Mouse (Mus musculus): ENCODE data around the gene Glrb. TPM values are rescaled to one million over a fixed set of nuclear protein-coding genes. Genes with fewer than 3 reads are reported as not detected.

Gene Glrb
- total RNA-seq (2014; rRNA removed), result 79.4 and 99.6 TPM in 2 replicates
- 51.1 and 56.9 TPM in 2 replicates for polyA plus RNA-seq (2015; fragmentation: Nextera tagmentation; extraction: Ambion mirVana)

GRCm38 (mm10) chr3:80913111-80913778 is at the start of gene Glrb:
Glrb (minus strand) TSS chr3:80913660.
- Histone ChIP-seq H3K36me3 (ENCODE audit: insufficient read depth) (peaks cover under 1% of the 10 kb centered on the region; the same call in 1 of the 2 replicates), H3K4me3 (ENCODE audit: low read depth, low read length) (peak within 1 kb of the TSS; percentile 81), H3K27ac (ENCODE audit: low read depth, low read length) (peak within 1 kb of the TSS; percentile 73), H3K4me1 (ENCODE audit: insufficient read depth) (0 out of 2 replicates have a peak, but pooled peaks cover 4% of the 10 kb centered on the region), H3K9me3 (ENCODE audit: low read length) (no peaks in the 10 kb centered on the region), H3K27me3 (ENCODE audit: insufficient read depth, low read length) (no peaks in the 10 kb centered on the region), H3K4me2 (ENCODE audit: low read depth) (peak within 1 kb of the TSS; percentile 87), H3K9ac (peak within 1 kb of the TSS; percentile 97)
- DNase-seq (peak; percentile 69), ATAC-seq (peak; percentile 95)
- TF ChIP-seq CTCF (IDR thresholded peaks at IDR 0.05; ENCODE audit: low read depth), result no peak
- WGBS, result under 1% methylated on average over 74 of the region's 76 CpGs

- Histone ChIP-seq H3K4me1 (ENCODE audit: insufficient read depth) (no peaks in the 10 kb centered on the region), H3K27me3 (ENCODE audit: insufficient read depth, low read length) (no peaks in the 10 kb centered on the region), H3K9me3 (ENCODE audit: low read length) (no peaks in the 10 kb centered on the region), H3K27ac (ENCODE audit: low read depth, low read length) (no peak overlapping the region), H3K4me3 (ENCODE audit: low read depth, low read length) (no peak overlapping the region), H3K36me3 (ENCODE audit: insufficient read depth) (no peaks in the 10 kb centered on the region), H3K4me2 (ENCODE audit: low read depth) (no peak overlapping the region), H3K9ac (no peak overlapping the region)
- no peak for ATAC-seq
- no peak for DNase-seq
- no peak for TF ChIP-seq CTCF (IDR thresholded peaks at IDR 0.05; ENCODE audit: low read depth)
Measured at GRCm38 (mm10) chr3:80959965-80960364, 46.5 kb upstream of the Glrb start.

- Histone ChIP-seq H3K36me3 (ENCODE audit: insufficient read depth) (no peaks in the 10 kb centered on the region), H3K27ac (ENCODE audit: low read depth, low read length) (no peak overlapping the region), H3K4me1 (ENCODE audit: insufficient read depth) (no peaks in the 10 kb centered on the region), H3K27me3 (ENCODE audit: insufficient read depth, low read length) (no peaks in the 10 kb centered on the region), H3K9me3 (ENCODE audit: low read length) (no peaks in the 10 kb centered on the region), H3K4me2 (ENCODE audit: low read depth) (no peak overlapping the region), H3K4me3 (ENCODE audit: low read depth, low read length) (no peak overlapping the region), H3K9ac (no peak overlapping the region)
- WGBS, result 43% methylated on average over 1 of the region's 1 CpGs
- ATAC-seq (peak; percentile 64), DNase-seq (peak; percentile 70)
- peak; percentile 80 for TF ChIP-seq CTCF (IDR thresholded peaks at IDR 0.05; ENCODE audit: low read depth)
Measured at GRCm38 (mm10) chr3:80958591-80958990, 45.1 kb upstream of the Glrb start.

GRCm38 (mm10) chr3:80913779-80914284 is 372 bp upstream of the Glrb start:
- TF ChIP-seq CTCF (IDR thresholded peaks at IDR 0.05; ENCODE audit: low read depth), result no peak
- Histone ChIP-seq H3K9me3 (ENCODE audit: low read length) (no peaks in the 10 kb centered on the region), H3K27me3 (ENCODE audit: insufficient read depth, low read length) (no peaks in the 10 kb centered on the region), H3K4me2 (ENCODE audit: low read depth) (peak overlapping the region; percentile 87), H3K27ac (ENCODE audit: low read depth, low read length) (peak overlapping the region; percentile 73; the same call in 1 of the 2 replicates), H3K4me3 (ENCODE audit: low read depth, low read length) (peak overlapping the region; percentile 81), H3K4me1 (ENCODE audit: insufficient read depth) (0 out of 2 replicates have a peak, but pooled peaks cover 4% of the 10 kb centered on the region), H3K9ac (peak overlapping the region; percentile 97), H3K36me3 (ENCODE audit: insufficient read depth) (no peaks in the 10 kb centered on the region)
- DNase-seq, result peak; percentile 59
- ATAC-seq, result peak; percentile 34; the same call in 1 of the 2 replicates
- 22% methylated on average over 6 of the region's 6 CpGs for WGBS

- H3K9me3 ChIP-seq (ENCODE audit: low read length), result no peaks in the 10 kb centered on the region
- H3K9ac ChIP-seq, result no peak overlapping the region
- no peaks in the 10 kb centered on the region for H3K4me1 ChIP-seq (ENCODE audit: insufficient read depth)
- no peak overlapping the region for H3K27ac ChIP-seq (ENCODE audit: low read depth, low read length)
- TF ChIP-seq CTCF (IDR thresholded peaks at IDR 0.05; ENCODE audit: low read depth), result no peak
- H3K27me3 ChIP-seq (ENCODE audit: insufficient read depth, low read length), result no peaks in the 10 kb centered on the region
- H3K4me3 ChIP-seq (ENCODE audit: low read depth, low read length), result no peak overlapping the region
- DNase-seq (no peak), ATAC-seq (no peak; the same call in 1 of the 2 replicates)
- no peak overlapping the region for H3K4me2 ChIP-seq (ENCODE audit: low read depth)
- WGBS, result 66% methylated on average over 5 of the region's 5 CpGs
- H3K36me3 ChIP-seq (ENCODE audit: insufficient read depth), result no peaks in the 10 kb centered on the region
Measured at GRCm38 (mm10) chr3:80894745-80895480, 18.5 kb downstream of the Glrb start.

GRCm38 (mm10) chr3:80894328-80894727 is 19.1 kb downstream of the Glrb start:
- ATAC-seq (no peak), DNase-seq (no peak)
- Histone ChIP-seq H3K36me3 (ENCODE audit: insufficient read depth) (no peaks in the 10 kb centered on the region), H3K27ac (ENCODE audit: low read depth, low read length) (no peak overlapping the region), H3K27me3 (ENCODE audit: insufficient read depth, low read length) (no peaks in the 10 kb centered on the region), H3K4me1 (ENCODE audit: insufficient read depth) (no peaks in the 10 kb centered on the region), H3K4me3 (ENCODE audit: low read depth, low read length) (no peak overlapping the region), H3K9me3 (ENCODE audit: low read length) (no peaks in the 10 kb centered on the region), H3K4me2 (ENCODE audit: low read depth) (no peak overlapping the region), H3K9ac (no peak overlapping the region)
- 95% methylated on average over 5 of the region's 5 CpGs for WGBS
- TF ChIP-seq CTCF (IDR thresholded peaks at IDR 0.05; ENCODE audit: low read depth), result no peak
